Mouse (Mus musculus) CD4-positive, CD25-positive, alpha-beta regulatory T cell (primary cell): ENCODE results near the gene A230050P20Rik. TPM values are rescaled to one million over a fixed set of nuclear protein-coding genes. Genes with fewer than 3 reads are reported as not detected.

Source experiments
- polyA plus RNA-seq: library from polyadenylated mRNA; unstranded; fragments of 100-300 nt; shearing (Covaris generic); gene quantifications from one replicate; pipeline ENCODE4 v1.2.1, GENCODE M21; 2017

A230050P20Rik gene
- 68.7 TPM for polyA plus RNA-seq

GRCm38 (mm10) chr9:20868448-20869001 lies at the start of gene A230050P20Rik:
TSS of gene A230050P20Rik (plus strand) at chr9:20868642.

GRCm38 (mm10) chr9:20879097-20879792 lies 10.8 kb downstream of the A230050P20Rik start, which contains the start of gene Angptl6:
TSS of gene Angptl6 (minus strand) at chr9:20879727.

GRCm38 (mm10) chr9:20887704-20888385 lies 19.4 kb downstream of the A230050P20Rik start, which contains the start of gene Ppan:
TSS of gene Ppan (plus strand) at chr9:20888175.

GRCm38 (mm10) chr9:20898511-20899073 lies 30.1 kb downstream of the A230050P20Rik start, which contains the start of gene Eif3g:
TSS of gene Eif3g (minus strand) at chr9:20898623.

Other genes with a start within 250 kb of the A230050P20Rik start
- 308 TPM for gene Ubl5, start 225.8 kb upstream of the A230050P20Rik start, polyA plus RNA-seq
- gene Fbxl12, start 223.9 kb upstream of the A230050P20Rik start, polyA plus RNA-seq, result 72.4 TPM
- 25.0 TPM for gene Pin1, start 216.5 kb upstream of the A230050P20Rik start, polyA plus RNA-seq
- 0.67 TPM for gene Olfm2, start 122.3 kb upstream of the A230050P20Rik start, polyA plus RNA-seq
- gene Col5a3, start 53.6 kb upstream of the A230050P20Rik start, polyA plus RNA-seq, result 0.05 TPM
- not detected for gene Rdh8, start 50.1 kb upstream of the A230050P20Rik start, polyA plus RNA-seq
- 4.1 TPM for gene Angptl6, start 11.1 kb downstream of the A230050P20Rik start, polyA plus RNA-seq
- 87.3 TPM for gene Ppan, start 19.5 kb downstream of the A230050P20Rik start, polyA plus RNA-seq
- gene Eif3g, start 30.0 kb downstream of the A230050P20Rik start, polyA plus RNA-seq, result 290 TPM
- gene Dnmt1, start 91.2 kb downstream of the A230050P20Rik start, polyA plus RNA-seq, result 72.9 TPM
- 14.9 TPM for gene S1pr2, start 108.1 kb downstream of the A230050P20Rik start, polyA plus RNA-seq
- 112 TPM for gene Mrpl4, start 134.1 kb downstream of the A230050P20Rik start, polyA plus RNA-seq
- 66.0 TPM for gene Icam1, start 147.3 kb downstream of the A230050P20Rik start, polyA plus RNA-seq
- 1.2 TPM for gene Icam4, start 160.7 kb downstream of the A230050P20Rik start, polyA plus RNA-seq
- 0.83 TPM for gene Icam5, start 163.4 kb downstream of the A230050P20Rik start, polyA plus RNA-seq
- gene Zglp1, start 198.5 kb downstream of the A230050P20Rik start, polyA plus RNA-seq, result 0.20 TPM
- 0.24 TPM for gene Gm49373, start 204.5 kb downstream of the A230050P20Rik start, polyA plus RNA-seq
- gene Fdx1l, start 205.0 kb downstream of the A230050P20Rik start, polyA plus RNA-seq, result 37.0 TPM
- gene Gm38431, start 223.4 kb downstream of the A230050P20Rik start, polyA plus RNA-seq, result 4.2 TPM
- 80.5 TPM for gene Raver1, start 223.4 kb downstream of the A230050P20Rik start, polyA plus RNA-seq